27 mouse cellular contexts compared by ENCODE assay signal in the genomic region with DNA sequence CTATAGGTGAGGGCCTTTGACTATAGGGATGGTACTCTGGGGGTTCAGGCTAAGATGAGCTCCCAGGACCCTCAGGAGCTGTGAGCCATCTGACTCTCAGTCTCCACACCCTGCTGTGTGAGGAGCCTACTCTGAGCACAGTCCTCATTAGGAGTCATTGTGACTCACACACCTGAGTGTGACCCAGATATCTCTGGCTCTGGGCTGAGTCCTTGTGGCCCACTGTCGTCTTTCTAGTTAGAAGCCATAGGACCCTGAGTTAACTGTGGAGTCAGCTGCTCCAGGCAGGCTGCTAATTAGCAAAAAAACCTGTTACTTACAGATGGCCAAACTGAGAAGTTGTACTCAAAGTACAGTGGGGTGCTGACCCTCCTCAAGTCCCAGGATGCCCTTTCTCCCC.
"Had no signal": no experiment of that assay in that cellular context is flagged by ENCODE, and none has a peak within 500 bp of the region (broad histone marks: within the 10 kb centered on the region; RNA-seq: fewer than 3 reads in every experiment).

No protein-coding gene starts in this region.

- H3K4me2 ChIP-seq: heart, embryonic 11.5 days; heart, embryonic 13.5 days; heart, embryonic 15.5 days; hindbrain, embryonic 13.5 days; hindbrain, embryonic 15.5 days; kidney, embryonic 15.5 days; limb, embryonic 13.5 days; limb, embryonic 15.5 days; liver, embryonic 12.5 days had no signal

- DNase-seq: gastrocnemius, postnatal 14 days; gastrocnemius, postnatal 36 days; heart, adult 11 months; heart, adult 2 months; heart, postnatal 14 days; heart, postnatal 36 days; kidney, adult 11 months; kidney, adult 2 months; kidney, adult 9 months; kidney, postnatal 14 days; kidney, postnatal 36 days; layer of hippocampus, adult 9-11 months; layer of hippocampus, postnatal 36 days; left cerebral cortex, postnatal 4 days had no signal

- H3K4me1 ChIP-seq: hindbrain, embryonic 13.5 days; hindbrain, embryonic 15.5 days; kidney, embryonic 15.5 days; limb, embryonic 13.5 days; limb, embryonic 15.5 days had no signal

- H3K27ac ChIP-seq: heart, adult 2 months; heart, embryonic 13.5 days; heart, embryonic 15.5 days; hindbrain, embryonic 13.5 days; hindbrain, embryonic 15.5 days; hindbrain, postnatal 0 days; kidney, embryonic 15.5 days; kidney, postnatal 0 days; limb, embryonic 13.5 days; limb, embryonic 15.5 days; liver, embryonic 12.5 days; liver, embryonic 14.5 days had no signal

- ATAC-seq: hindbrain, postnatal 0 days; intestine, embryonic 16.5 days; liver, embryonic 12.5 days had no signal

- H3K27me3 ChIP-seq: heart, embryonic 13.5 days; heart, embryonic 15.5 days; hindbrain, embryonic 13.5 days; hindbrain, embryonic 15.5 days; kidney, embryonic 15.5 days; limb, embryonic 13.5 days; limb, embryonic 15.5 days; liver, embryonic 12.5 days had no signal

- H3K4me3 ChIP-seq: heart, adult 2 months; heart, embryonic 13.5 days; heart, embryonic 15.5 days; hindbrain, embryonic 13.5 days; hindbrain, embryonic 15.5 days; kidney, embryonic 15.5 days; limb, embryonic 13.5 days; limb, embryonic 15.5 days; liver, embryonic 12.5 days had no signal

- H3K9me3 ChIP-seq: heart, embryonic 13.5 days; heart, embryonic 15.5 days; hindbrain, embryonic 13.5 days; hindbrain, embryonic 15.5 days; kidney, embryonic 15.5 days; limb, embryonic 13.5 days; limb, embryonic 15.5 days; liver, embryonic 12.5 days had no signal

- H3K9ac ChIP-seq: heart, embryonic 13.5 days; heart, embryonic 15.5 days; hindbrain, embryonic 13.5 days; hindbrain, embryonic 15.5 days; kidney, embryonic 15.5 days; limb, embryonic 13.5 days; limb, embryonic 15.5 days; liver, embryonic 12.5 days; liver, embryonic 14.5 days had no signal
